Mouse (Mus musculus) embryonic fibroblast, embryonic 13.5 days (primary cell): ENCODE measurements around the gene Nutf2.

Source experiments
- CTCF ChIP-seq: IDR thresholded peaks from 2 replicates; pipeline ENCODE4 v1.5.1; 2011; ENCODE audit warnings: mild to moderate bottlenecking, control low read depth, low read length, moderate library complexity, borderline replicate concordance; ENCODE audit not compliant: insufficient read depth
- POLR2A ChIP-seq: IDR thresholded peaks from 2 replicates; pipeline ENCODE4 v1.6.1; 2011; ENCODE audit warnings: low read depth, mild to moderate bottlenecking, control low read depth, low read length, moderate library complexity

GRCm38 (mm10) chr8:105874301-105874700 lies 13.9 kb downstream of the Nutf2 start:
- TF ChIP-seq POLR2A, result no peak
- TF ChIP-seq CTCF, result no peak
